In the genomic region with DNA sequence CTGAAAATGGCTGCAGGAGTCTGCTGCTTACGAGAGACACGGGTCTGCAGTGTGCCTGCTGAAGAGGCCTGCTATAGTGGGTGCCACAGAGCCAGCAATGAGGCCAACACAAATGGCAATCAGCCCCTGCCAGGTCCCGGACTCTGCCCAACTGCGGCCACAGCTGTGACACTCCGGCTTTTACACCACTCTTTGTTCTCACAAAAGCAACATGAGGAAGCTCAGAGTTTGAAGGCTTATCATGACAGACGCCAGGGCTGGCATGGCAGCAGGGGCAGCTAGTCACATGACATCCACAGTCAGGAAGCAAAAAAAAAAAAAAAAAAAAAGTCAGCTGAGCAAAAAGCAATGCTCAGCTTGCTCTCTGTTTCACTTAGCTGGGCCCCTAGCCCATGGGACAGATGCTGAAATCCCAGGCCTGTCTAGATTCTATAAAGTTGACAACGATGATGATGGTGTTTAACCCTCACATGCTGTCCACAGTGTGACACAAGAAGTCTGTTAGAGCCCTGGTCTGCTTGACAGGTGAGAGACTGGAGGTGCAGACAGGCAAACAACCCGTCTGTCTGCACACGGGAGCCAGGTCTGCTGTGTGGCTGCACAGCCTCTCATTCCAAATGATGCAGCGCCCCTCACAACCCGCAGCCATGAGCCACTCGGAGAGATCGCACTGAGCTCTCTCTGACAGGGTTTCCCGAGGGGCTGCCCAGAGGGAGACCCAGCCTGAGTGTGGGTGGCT, we compare ENCODE assay signal across 10 mouse cellular contexts.
DNase-seq lines count a peak whose midpoint lies in the region; ATAC-seq and TF ChIP-seq lines count a peak whose summit lies in the region.
"Had no signal": no experiment of that assay in that cellular context is flagged by ENCODE, and none has a peak within 500 bp of the region (broad histone marks: within the 10 kb centered on the region; RNA-seq: fewer than 3 reads in every experiment).

No protein-coding gene starts in this region.

- H3K4me3 ChIP-seq in heart, embryonic 10.5 days = no peak overlapping the region
- no peak overlapping the region for H3K4me3 ChIP-seq in heart, embryonic 11.5 days (ENCODE audit: low read depth, low read length)
- no peak overlapping the region for H3K4me3 ChIP-seq in midbrain, embryonic 15.5 days
- H3K4me3 ChIP-seq in liver, postnatal 0 days (ENCODE audit: low read depth, low read length) = no peak overlapping the region
- H3K4me3 ChIP-seq: embryonic facial prominence, embryonic 12.5 days had no signal

- no peak overlapping the region for H3K9ac ChIP-seq in heart, embryonic 11.5 days (ENCODE audit: low read depth, low read length)
- no peak overlapping the region for H3K9ac ChIP-seq in midbrain, embryonic 15.5 days
- no peak overlapping the region for H3K9ac ChIP-seq in liver, postnatal 0 days (replicated peaks)
- H3K9ac ChIP-seq: embryonic facial prominence, embryonic 12.5 days had no signal

- 0 out of 2 replicates have a peak, but pooled peaks cover 3% of the 10 kb centered on the region for H3K9me3 ChIP-seq in heart, embryonic 10.5 days
- H3K9me3 ChIP-seq in heart, embryonic 11.5 days (replicated peaks; ENCODE audit: control insufficient read depth, low read length) = no peaks in the 10 kb centered on the region
- H3K9me3 ChIP-seq in midbrain, embryonic 15.5 days = no peaks in the 10 kb centered on the region
- H3K9me3 ChIP-seq in liver, postnatal 0 days (ENCODE audit: low read length) = no peaks in the 10 kb centered on the region
- H3K9me3 ChIP-seq: embryonic facial prominence, embryonic 12.5 days had no signal

- peak overlapping the region; percentile 64 for H3K27ac ChIP-seq in heart, embryonic 10.5 days
- H3K27ac ChIP-seq in heart, embryonic 11.5 days (ENCODE audit: low read depth, low read length) = peak overlapping the region; percentile 50
- no peak overlapping the region for H3K27ac ChIP-seq in midbrain, embryonic 15.5 days
- H3K27ac ChIP-seq in liver, postnatal 0 days (ENCODE audit: low read depth) = no peak overlapping the region
- H3K27ac ChIP-seq: embryonic facial prominence, embryonic 12.5 days had no signal

- no peak overlapping the region for H3K4me2 ChIP-seq in heart, embryonic 11.5 days
- no peak overlapping the region for H3K4me2 ChIP-seq in midbrain, embryonic 15.5 days
- H3K4me2 ChIP-seq in liver, postnatal 0 days (ENCODE audit: low read depth, low read length) = no peak overlapping the region
- H3K4me2 ChIP-seq: embryonic facial prominence, embryonic 12.5 days had no signal

- DNase-seq in heart, embryonic 10.5 days (ENCODE audit: low spot score) = no peak
- DNase-seq in heart, adult 8-10 months (ENCODE audit: low spot score) = no peak
- DNase-seq in MN1 (ENCODE audit: low spot score) = peak; percentile 70
- DNase-seq in lung, postnatal 10 days = no peak
- no peak for DNase-seq in liver, postnatal 0 days
- DNase-seq: right cerebral cortex, adult 18-20 months had no signal

- TF ChIP-seq EP300 in liver, postnatal 0 days (IDR thresholded peaks at IDR 0.05; ENCODE audit: low read depth) = no peak

- WGBS in heart, embryonic 10.5 days = 56% methylated on average over 14 of the region's 14 CpGs
- 57% methylated on average over 14 of the region's 14 CpGs for WGBS in heart, embryonic 11.5 days (ENCODE audit: insufficient replicate concordance)
- WGBS in midbrain, embryonic 15.5 days = 72% methylated on average over 14 of the region's 14 CpGs
- 77% methylated on average over 14 of the region's 14 CpGs for WGBS in liver, postnatal 0 days (ENCODE audit: insufficient replicate concordance)

- H3K36me3 ChIP-seq in heart, embryonic 10.5 days = no peaks in the 10 kb centered on the region
- no peaks in the 10 kb centered on the region for H3K36me3 ChIP-seq in heart, embryonic 11.5 days (ENCODE audit: control insufficient read depth, insufficient read depth, low read length)
- H3K36me3 ChIP-seq in midbrain, embryonic 15.5 days (replicated peaks) = no peaks in the 10 kb centered on the region
- no peaks in the 10 kb centered on the region for H3K36me3 ChIP-seq in liver, postnatal 0 days (replicated peaks; ENCODE audit: insufficient read depth, low read length)
- H3K36me3 ChIP-seq: embryonic facial prominence, embryonic 12.5 days had no signal

- ATAC-seq in heart, embryonic 11.5 days (replicated peaks; ENCODE audit: insufficient number of reproducible peaks, low FRiP score, low TSS enrichment) = no peak
- ATAC-seq in midbrain, embryonic 15.5 days (replicated peaks) = 0 out of 2 replicates have a peak, but pooled peaks have one; percentile 9
- ATAC-seq in liver, postnatal 0 days = no peak
- ATAC-seq in megakaryocyte-erythroid progenitor cell, adult 5-6 weeks (replicated peaks; ENCODE audit: low FRiP score, low TSS enrichment, poor library complexity, severe bottlenecking) = no peak

- H3K27me3 ChIP-seq in heart, embryonic 10.5 days (ENCODE audit: insufficient read depth, poor library complexity, severe bottlenecking) = no peaks in the 10 kb centered on the region
- no peaks in the 10 kb centered on the region for H3K27me3 ChIP-seq in heart, embryonic 11.5 days (ENCODE audit: control insufficient read depth, insufficient read depth, low read length)
- no peaks in the 10 kb centered on the region for H3K27me3 ChIP-seq in midbrain, embryonic 15.5 days (replicated peaks)
- H3K27me3 ChIP-seq in liver, postnatal 0 days (ENCODE audit: insufficient read depth, low read length) = no peaks in the 10 kb centered on the region
- H3K27me3 ChIP-seq: embryonic facial prominence, embryonic 12.5 days had no signal

- peaks cover 19% of the 10 kb centered on the region for H3K4me1 ChIP-seq in heart, embryonic 10.5 days
- peaks cover 11% of the 10 kb centered on the region for H3K4me1 ChIP-seq in heart, embryonic 11.5 days (ENCODE audit: control insufficient read depth, insufficient read depth, low read length)
- 0 out of 2 replicates have a peak, but pooled peaks cover 9% of the 10 kb centered on the region for H3K4me1 ChIP-seq in midbrain, embryonic 15.5 days
- peaks cover 5% of the 10 kb centered on the region; the same call in 1 of the 2 replicates for H3K4me1 ChIP-seq in liver, postnatal 0 days (ENCODE audit: insufficient read depth)

- TF ChIP-seq CTCF in liver, postnatal 0 days (IDR thresholded peaks at IDR 0.05; ENCODE audit: low read depth) = no peak

Comparison
In these comparisons a context has a peak if more than half of its experiments do, and no peak if none do; other contexts are left out.
1. H3K27ac ChIP-seq: peak in heart, embryonic 10.5 days (single experiment) and heart, embryonic 11.5 days (single experiment); none in midbrain, embryonic 15.5 days (single experiment) and liver, postnatal 0 days (single experiment).